ENCODE assay signal across 17 mouse cellular contexts in the genomic region with DNA sequence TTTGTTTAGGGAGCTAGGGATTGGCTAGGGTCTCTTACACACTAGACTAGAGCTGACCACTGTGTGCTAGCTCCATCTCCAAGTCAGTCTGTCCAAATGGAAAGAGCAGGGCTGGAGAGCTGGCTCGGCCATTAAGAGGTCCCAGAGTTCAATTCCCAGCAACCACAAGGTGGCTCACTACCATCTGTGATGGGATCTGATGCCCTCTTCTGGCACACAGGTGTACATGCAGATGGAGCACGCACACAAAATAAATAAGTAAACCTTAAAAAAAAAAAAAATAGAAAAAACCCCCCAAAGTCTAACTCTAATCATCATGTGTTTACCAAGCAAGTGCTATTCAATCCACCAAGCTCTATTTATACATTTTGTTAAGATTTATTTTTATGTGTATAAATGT. TPM values are rescaled to one million over a fixed set of nuclear protein-coding genes. Genes with fewer than 3 reads are reported as not detected.
DNase-seq lines count a peak whose midpoint lies in the region; ATAC-seq and TF ChIP-seq lines count a peak whose summit lies in the region.
"Had no signal": no experiment of that assay in that cellular context is flagged by ENCODE, and none has a peak within 500 bp of the region (broad histone marks: within the 10 kb centered on the region; RNA-seq: fewer than 3 reads in every experiment).

No protein-coding gene starts in this region.

- H3K9me3 ChIP-seq in E14TG2a.4 (ENCODE audit: low read length) = no peaks in the 10 kb centered on the region
- H3K9me3 ChIP-seq: limb, embryonic 10.5 days had no signal

- no peak overlapping the region for H3K27ac ChIP-seq in left cerebral cortex, adult 2 months
- H3K27ac ChIP-seq: limb, embryonic 10.5 days had no signal

- peaks cover 39% of the 10 kb centered on the region for H3K36me3 ChIP-seq in E14TG2a.4 (ENCODE audit: insufficient read depth, low read length)

- intact Hi-C loops in left cerebral cortex, adult 2 months (cut with DNase I) = no loop called here

- TF ChIP-seq CTCF in left cerebral cortex, adult 2 months (IDR thresholded peaks at IDR 0.05) = peak; percentile 17; the same call in 1 of the 2 replicates
- TF ChIP-seq CTCF in E14TG2a.4 (conservative IDR thresholded peaks at IDR 0.05; ENCODE audit: low read length) = peak; percentile 76

- DNase-seq in left cerebral cortex, adult 2 months (ENCODE audit: extremely low spot score in 1 of 2, low spot score in 2 of 2) = no peak
- no peak for DNase-seq in left cerebral cortex, adult 18-20 months (ENCODE audit: low spot score in 2 of 2)
- peak; percentile 57 for DNase-seq in A20 (ENCODE audit: low read depth, low spot score)
- DNase-seq in adrenal gland, postnatal 25 days = no peak
- no peak for DNase-seq in frontal cortex, postnatal 10 days (ENCODE audit: low spot score in 2 of 2)
- DNase-seq: cerebellum, adult 8-10 months; gastrocnemius, postnatal 36 days; heart, postnatal 10 days; kidney, adult 11 months; lung, postnatal 4 days; right cerebral cortex, postnatal 25 days had no signal

- ATAC-seq in erythroblast, adult 5-6 weeks (replicated peaks; ENCODE audit: low FRiP score, poor library complexity, severe bottlenecking) = 0 out of 2 replicates have a peak, but pooled peaks have one; percentile 44
- ATAC-seq: forebrain, embryonic 14.5 days; midbrain, embryonic 16.5 days had no signal

- H3K4me3 ChIP-seq in left cerebral cortex, adult 2 months = no peak overlapping the region
- no peak overlapping the region for H3K4me3 ChIP-seq in E14TG2a.4 (replicated peaks; ENCODE audit: low read length)
- H3K4me3 ChIP-seq: limb, embryonic 10.5 days had no signal

- H3K27me3 ChIP-seq in E14TG2a.4 (ENCODE audit: insufficient read depth, low read length) = no peaks in the 10 kb centered on the region

- H3K4me1 ChIP-seq in E14TG2a.4 (replicated peaks; ENCODE audit: low read depth, low read length) = peaks cover 52% of the 10 kb centered on the region
- H3K4me1 ChIP-seq: limb, embryonic 10.5 days had no signal

RNA-seq across cellular contexts. Expression of a gene that starts 9.4 kb away (rescaled TPM):
- total RNA-seq in left cerebral cortex, adult 2 months (2021) = under 1 TPM; 0.29 to 0.51 TPM
- under 1 TPM; 0.40 to 0.53 TPM for total RNA-seq in left cerebral cortex, adult 18-20 months (2021)
- not detected in 2 replicates for total RNA-seq in erythroblast, adult 5-6 weeks (2015; ENCODE audit: low replicate concordance)
- not detected in 2 replicates for total RNA-seq in erythroblast, adult 5-6 weeks (2017; ENCODE audit: low replicate concordance)
- not detected in 2 replicates for total RNA-seq in adrenal gland, postnatal 25 days (2021)
- total RNA-seq: heart, postnatal 10 days; neutrophil, adult 5-6 weeks had no signal

RNA-seq across cellular contexts. Expression of a gene that starts 14.0 kb away (rescaled TPM):
- total RNA-seq in left cerebral cortex, adult 2 months (2021) = 10 to 100 TPM; 11.7 to 13.2 TPM
- 10 to 100 TPM; 12.0 to 12.7 TPM for total RNA-seq in left cerebral cortex, adult 18-20 months (2021)
- total RNA-seq in erythroblast, adult 5-6 weeks (2015; ENCODE audit: low replicate concordance) = 2.7 TPM in 1 of 2 replicates, not detected in the other
- total RNA-seq in erythroblast, adult 5-6 weeks (2017; ENCODE audit: low replicate concordance) = 4.7 and 5.0 TPM in 2 replicates
- total RNA-seq in adrenal gland, postnatal 25 days (2021) = 5.1 and 7.3 TPM in 2 replicates

RNA-seq across cellular contexts. Expression of a gene that starts 20.8 kb away (rescaled TPM):
- 100 to 1,000 TPM; 209 to 211 TPM for total RNA-seq in left cerebral cortex, adult 2 months (2021)
- total RNA-seq in left cerebral cortex, adult 18-20 months (2021) = 100 to 1,000 TPM; 221 to 236 TPM
- 113 and 121 TPM in 2 replicates for total RNA-seq in erythroblast, adult 5-6 weeks (2015; ENCODE audit: low replicate concordance)
- total RNA-seq in erythroblast, adult 5-6 weeks (2017; ENCODE audit: low replicate concordance) = 170 and 171 TPM in 2 replicates
- total RNA-seq in adrenal gland, postnatal 25 days (2021) = 127 and 172 TPM in 2 replicates

RNA-seq across cellular contexts. Expression of a gene that starts 43.1 kb away (rescaled TPM):
- 1 to 10 TPM; 3.0 to 3.4 TPM for total RNA-seq in left cerebral cortex, adult 2 months (2021)
- total RNA-seq in left cerebral cortex, adult 18-20 months (2021) = 1 to 10 TPM; 4.1 to 4.2 TPM
- 0.84 and 2.7 TPM in 2 replicates for total RNA-seq in erythroblast, adult 5-6 weeks (2015; ENCODE audit: low replicate concordance)
- total RNA-seq in erythroblast, adult 5-6 weeks (2017; ENCODE audit: low replicate concordance) = 0.70 and 1.4 TPM in 2 replicates
- total RNA-seq in adrenal gland, postnatal 25 days (2021) = 7.0 and 7.6 TPM in 2 replicates
